Mouse (Mus musculus) forebrain, embryonic 14.5 days (tissue): Measurements from ENCODE around the gene Grin3b. TPM values are rescaled to one million over a fixed set of nuclear protein-coding genes. Genes with fewer than 3 reads are reported as not detected.

ENCODE experiments used
- ATAC-seq: fragments of 200-750 bp; cut with Nextera tagmentation; 2 replicates; pipeline ENCODE4 v1.8.0; 2017; ENCODE audit warnings: mild to moderate bottlenecking, moderate library complexity
- DNase-seq: peaks from one replicate; pipeline ENCODE4 v3.0.0-alpha.2; 2015; ENCODE audit warnings: low spot score
- H3K27ac ChIP-seq: fragments of 300-500 bp; sonication (generic); 2 replicates; pipeline ENCODE4 v1.5.1; 2014; ENCODE audit warnings: low read depth, mild to moderate bottlenecking, control low read depth, low read length, moderate library complexity
- H3K27me3 ChIP-seq: fragments of 300-500 bp; sonication (generic); replicated peaks from 2 replicates; pipeline ENCODE4 v1.6.1; 2014; ENCODE audit warnings: low read length, control low read depth, mixed read lengths; ENCODE audit not compliant: control insufficient read depth, insufficient read depth
- H3K36me3 ChIP-seq: fragments of 300-500 bp; sonication (generic); 2 replicates; pipeline ENCODE4 v1.6.1; 2014; ENCODE audit warnings: low read length, control low read depth; ENCODE audit not compliant: control insufficient read depth, insufficient read depth
- H3K4me1 ChIP-seq: fragments of 300-500 bp; sonication (generic); 2 replicates; pipeline ENCODE4 v1.6.1; 2014; ENCODE audit warnings: antibody characterized with exemption, low read length, control low read depth; ENCODE audit not compliant: control insufficient read depth, insufficient read depth
- H3K4me2 ChIP-seq: fragments of 300-500 bp; sonication (generic); 2 replicates; pipeline ENCODE4 v1.6.1; 2014; ENCODE audit warnings: mild to moderate bottlenecking, control low read depth, low read length
- H3K4me3 ChIP-seq: fragments of 300-500 bp; sonication (generic); 2 replicates; pipeline ENCODE4 v1.5.1; 2014; ENCODE audit warnings: low read depth, low read length, control low read depth
- H3K9ac ChIP-seq: fragments of 300-500 bp; sonication (generic); 2 replicates; pipeline ENCODE4 v1.6.1; 2014; ENCODE audit warnings: mild to moderate bottlenecking, low read length, control low read depth, moderate library complexity
- H3K9me3 ChIP-seq: fragments of 300-500 bp; sonication (generic); replicated peaks from 2 replicates; pipeline ENCODE4 v1.6.1; 2016; ENCODE audit warnings: low read length, control low read depth, mixed read lengths; ENCODE audit not compliant: control insufficient read depth
- WGBS: fragments of 180-500 bp; shearing (Covaris S2); extraction: QIAGEN DNeasy Blood & Tissue Kit; methylation state at CpG from one replicate; pipeline ENCODE4 v1.1.7; 2014; 5-methylcytosine and 5-hydroxymethylcytosine counted together
- polyA plus RNA-seq: library from polyadenylated mRNA; unstranded; fragments of >200 nt; fragmentation: Nextera tagmentation; extraction: Ambion mirVana; gene quantifications from 2 replicates; pipeline ENCODE4 v1.2.1, GENCODE M21; 2014

Gene Grin3b
- polyA plus RNA-seq, 1 experiment from 2014 or later, result 0.23 TPM

DNA sequence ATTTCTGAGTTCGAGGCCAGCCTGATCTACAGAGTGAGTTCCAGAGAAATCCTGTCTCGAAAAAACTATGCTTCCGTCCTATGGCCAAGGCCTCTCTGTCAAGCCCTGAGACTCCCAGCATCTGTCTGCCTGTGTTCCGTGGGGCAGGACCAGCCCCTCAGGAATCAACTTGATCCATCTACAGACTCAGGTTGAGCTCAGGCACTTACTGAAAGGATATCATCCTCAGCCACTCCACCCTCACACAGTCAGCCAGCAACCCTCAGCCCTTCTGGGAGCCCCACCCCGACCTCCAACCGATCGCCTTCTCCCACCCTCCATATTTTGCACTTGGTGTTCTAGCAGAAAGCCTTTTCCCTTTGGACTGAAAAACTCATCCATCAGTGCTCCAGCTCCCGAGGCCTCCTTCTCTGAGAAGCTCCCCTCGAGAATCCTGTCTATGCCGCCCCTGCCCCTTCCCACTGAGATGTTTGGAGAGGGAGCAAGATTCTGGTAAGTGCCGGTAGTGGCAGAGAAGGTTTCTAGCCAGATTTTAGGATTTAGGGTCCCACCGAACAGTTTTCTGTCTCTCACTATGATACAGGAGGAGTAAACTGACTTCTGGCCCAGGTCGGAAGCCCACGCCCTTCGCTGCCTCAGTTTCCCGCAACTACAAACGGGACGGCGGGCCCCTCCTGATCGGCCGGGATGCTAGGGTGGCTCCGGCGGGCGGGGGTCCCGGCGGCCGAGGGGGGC, 17.4 kb downstream of the Grin3b start:
- H3K27ac ChIP-seq, result no peak overlapping the region
- ATAC-seq, result no peak
- 13% methylated on average over 27 of the region's 27 CpGs for WGBS
- no peak for DNase-seq
- H3K9me3 ChIP-seq, result peaks cover 6% of the 10 kb centered on the region; the same call in 1 of the 2 replicates
- H3K27me3 ChIP-seq, result peaks cover 38% of the 10 kb centered on the region
- H3K9ac ChIP-seq, result peak overlapping the region; percentile 52
- peaks cover 16% of the 10 kb centered on the region for H3K4me1 ChIP-seq
- no peaks in the 10 kb centered on the region for H3K36me3 ChIP-seq
- peak overlapping the region; percentile 49 for H3K4me2 ChIP-seq
- H3K4me3 ChIP-seq, result peak overlapping the region; percentile 33

DNA sequence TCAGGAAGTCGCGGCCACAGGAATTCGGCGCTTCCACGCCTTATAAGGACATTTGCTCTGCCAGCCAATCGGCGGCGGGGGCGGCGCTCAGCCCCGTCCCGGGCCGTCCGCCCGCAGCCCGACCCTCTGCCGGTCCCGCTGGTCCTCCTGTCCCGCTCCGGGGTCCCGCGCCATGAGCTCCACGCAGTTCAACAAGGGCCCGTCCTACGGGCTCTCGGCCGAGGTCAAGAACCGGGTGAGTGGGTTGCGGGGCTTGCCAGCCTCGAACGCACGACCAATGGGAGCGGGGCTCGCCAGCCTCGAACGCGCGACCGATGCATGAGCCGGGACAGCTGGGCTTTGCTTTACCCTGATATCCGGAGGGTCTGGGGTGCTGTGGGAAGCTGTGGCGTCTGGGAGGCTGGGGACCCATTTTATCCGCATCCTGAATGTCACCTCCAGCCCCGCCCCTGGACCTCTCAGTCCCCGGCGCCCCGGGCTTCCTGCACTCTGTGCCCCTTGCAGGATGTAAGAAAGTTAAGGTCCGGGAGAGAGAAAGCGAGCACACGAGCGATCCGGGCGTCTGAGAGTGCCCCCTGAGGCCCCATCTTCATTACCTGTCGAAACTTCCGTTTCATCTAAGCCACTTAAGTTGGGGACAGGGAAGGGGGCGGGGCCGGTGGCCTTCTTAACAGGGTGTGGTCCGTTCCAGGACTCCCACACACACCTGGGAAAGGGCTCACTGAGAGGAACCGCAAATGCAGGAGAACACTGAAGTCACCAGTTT, 18.2 kb downstream of the Grin3b start, which contains the start of gene Cnn2:
Gene Cnn2, plus strand, starts transcription at position 79 of the 766 bp plus-strand sequence.
- Histone ChIP-seq H3K9ac (peak within 1 kb of the TSS; percentile 52), H3K9me3 (peaks cover 6% of the 10 kb centered on the region; the same call in 1 of the 2 replicates), H3K4me3 (peak within 1 kb of the TSS; percentile 33), H3K4me2 (peak within 1 kb of the TSS; percentile 49), H3K27me3 (peaks cover 38% of the 10 kb centered on the region), H3K27ac (no peak within 1 kb of the TSS), H3K36me3 (no peaks in the 10 kb centered on the region), H3K4me1 (peaks cover 9% of the 10 kb centered on the region)
- DNase-seq (no peak), ATAC-seq (no peak)
- WGBS, result 1% methylated on average over 58 of the region's 59 CpGs

DNA sequence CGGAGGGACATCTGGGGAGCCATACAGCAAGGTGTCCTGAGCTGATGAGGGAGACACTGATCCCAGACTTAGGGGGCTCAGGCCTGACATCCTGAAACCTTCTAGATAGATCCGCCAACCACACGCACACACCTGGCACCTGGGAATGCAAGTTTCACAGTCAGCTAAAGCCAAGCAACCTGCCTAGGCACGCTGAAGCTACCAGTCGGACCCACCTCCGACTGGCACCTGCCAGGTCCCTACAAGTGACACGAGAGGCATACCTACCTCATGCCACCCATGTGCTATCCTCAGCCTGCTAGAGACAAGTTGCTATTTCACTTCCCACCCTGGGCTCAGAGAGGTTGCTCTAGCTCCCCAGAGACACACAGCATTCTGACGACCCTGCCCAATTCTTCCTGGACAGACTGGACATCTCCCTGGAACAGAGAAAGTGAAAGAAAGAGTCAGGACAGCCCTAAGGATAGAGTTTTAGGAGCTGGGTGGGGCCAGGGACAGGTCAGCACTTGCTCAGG, 18.8 kb downstream of the Grin3b start:
- Histone ChIP-seq H3K27ac (no peak overlapping the region), H3K9ac (no peak overlapping the region; the same call in 1 of the 2 replicates), H3K4me1 (peaks cover 9% of the 10 kb centered on the region), H3K4me2 (peak overlapping the region; percentile 49; the same call in 1 of the 2 replicates), H3K36me3 (no peaks in the 10 kb centered on the region), H3K4me3 (0 out of 2 replicates have a peak overlapping the region, but pooled peaks have one; percentile 33), H3K27me3 (peaks cover 38% of the 10 kb centered on the region), H3K9me3 (peaks cover 6% of the 10 kb centered on the region; the same call in 1 of the 2 replicates)
- no peak for ATAC-seq
- DNase-seq, result no peak
- WGBS, result 31% methylated on average over 8 of the region's 8 CpGs

DNA sequence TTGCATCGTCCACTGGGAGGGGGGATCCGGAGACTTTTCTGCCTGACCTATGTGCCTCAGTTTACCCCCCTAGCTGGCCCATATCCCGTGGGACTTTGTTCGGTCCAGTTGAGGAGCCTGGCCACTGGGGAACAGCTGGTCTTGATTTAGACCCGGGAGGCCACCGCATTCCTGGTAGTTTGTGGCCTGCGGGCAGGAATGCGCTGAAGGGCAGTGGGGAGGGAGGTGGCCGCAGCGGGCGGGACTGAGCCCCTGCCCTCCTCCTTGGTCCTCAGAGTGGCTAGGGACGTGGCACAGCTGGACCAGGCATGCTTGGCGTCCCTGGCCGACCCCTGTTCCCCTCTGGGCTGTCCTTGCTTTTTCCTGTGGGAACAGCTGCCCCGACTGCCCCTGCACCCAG, 19.4 kb downstream of the Grin3b start:
- H3K4me3 ChIP-seq, result no peak overlapping the region
- H3K36me3 ChIP-seq, result no peaks in the 10 kb centered on the region
- peaks cover 9% of the 10 kb centered on the region for H3K4me1 ChIP-seq
- H3K27me3 ChIP-seq, result peaks cover 38% of the 10 kb centered on the region
- H3K9ac ChIP-seq, result no peak overlapping the region
- ATAC-seq (no peak), DNase-seq (no peak)
- WGBS, result 18% methylated on average over 15 of the region's 15 CpGs
- H3K9me3 ChIP-seq, result peaks cover 6% of the 10 kb centered on the region; the same call in 1 of the 2 replicates
- H3K4me2 ChIP-seq, result no peak overlapping the region; the same call in 1 of the 2 replicates
- no peak overlapping the region for H3K27ac ChIP-seq

DNA sequence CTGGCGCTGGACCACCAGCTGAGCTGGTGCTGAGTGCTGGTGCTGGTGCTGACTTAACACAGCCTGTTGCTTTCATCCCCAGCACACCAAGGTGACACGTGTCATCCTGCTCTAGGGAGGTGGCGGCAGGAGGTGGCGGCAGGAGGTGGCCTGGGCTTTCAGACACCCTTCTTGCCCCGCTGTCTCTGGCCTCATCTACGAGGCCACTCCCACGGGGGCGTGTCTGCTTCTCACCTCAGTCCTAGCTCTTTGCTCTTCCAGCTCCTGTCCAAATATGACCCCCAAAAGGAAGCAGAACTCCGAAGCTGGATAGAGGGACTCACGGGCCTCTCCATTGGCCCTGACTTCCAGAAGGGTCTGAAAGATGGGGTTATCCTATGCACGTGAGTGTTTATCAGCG, 20.6 kb downstream of the Grin3b start:
- no peak overlapping the region for H3K27ac ChIP-seq
- ATAC-seq, result no peak
- H3K27me3 ChIP-seq, result peaks cover 38% of the 10 kb centered on the region
- H3K4me2 ChIP-seq, result no peak overlapping the region
- 64% methylated on average over 12 of the region's 12 CpGs for WGBS
- H3K9me3 ChIP-seq, result peaks cover 6% of the 10 kb centered on the region; the same call in 1 of the 2 replicates
- H3K4me1 ChIP-seq, result peaks cover 6% of the 10 kb centered on the region
- no peak overlapping the region for H3K4me3 ChIP-seq
- no peak for DNase-seq
- no peak overlapping the region for H3K9ac ChIP-seq
- no peaks in the 10 kb centered on the region for H3K36me3 ChIP-seq

DNA sequence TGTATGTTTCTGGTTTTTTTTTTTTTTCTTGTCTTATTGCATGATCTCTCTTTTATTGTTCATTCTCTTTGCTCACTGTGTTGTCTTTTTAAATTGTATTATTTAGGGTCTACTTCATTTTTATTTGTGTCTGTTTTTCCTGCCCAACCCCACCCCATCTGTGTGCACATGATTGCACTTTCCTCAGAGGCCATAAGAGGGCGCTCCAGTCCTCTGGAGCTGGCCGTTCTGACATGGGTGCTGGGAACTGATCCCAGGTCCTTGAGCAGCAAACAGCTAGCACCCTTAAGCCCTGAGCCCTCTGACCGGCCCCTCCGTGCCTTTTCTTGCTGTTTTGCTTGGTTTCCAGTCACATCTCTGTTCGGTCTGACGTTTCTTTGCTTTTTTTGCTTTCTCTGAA, 21.0 kb downstream of the Grin3b start:
- no peak for DNase-seq
- H3K27me3 ChIP-seq, result peaks cover 38% of the 10 kb centered on the region
- no peak for ATAC-seq
- no peak overlapping the region for H3K4me2 ChIP-seq
- 87% methylated on average over 6 of the region's 6 CpGs for WGBS
- peaks cover 2% of the 10 kb centered on the region; the same call in 1 of the 2 replicates for H3K4me1 ChIP-seq
- no peaks in the 10 kb centered on the region for H3K36me3 ChIP-seq
- H3K9ac ChIP-seq, result no peak overlapping the region
- no peak overlapping the region for H3K4me3 ChIP-seq
- peaks cover 6% of the 10 kb centered on the region; the same call in 1 of the 2 replicates for H3K9me3 ChIP-seq
- H3K27ac ChIP-seq, result no peak overlapping the region

DNA sequence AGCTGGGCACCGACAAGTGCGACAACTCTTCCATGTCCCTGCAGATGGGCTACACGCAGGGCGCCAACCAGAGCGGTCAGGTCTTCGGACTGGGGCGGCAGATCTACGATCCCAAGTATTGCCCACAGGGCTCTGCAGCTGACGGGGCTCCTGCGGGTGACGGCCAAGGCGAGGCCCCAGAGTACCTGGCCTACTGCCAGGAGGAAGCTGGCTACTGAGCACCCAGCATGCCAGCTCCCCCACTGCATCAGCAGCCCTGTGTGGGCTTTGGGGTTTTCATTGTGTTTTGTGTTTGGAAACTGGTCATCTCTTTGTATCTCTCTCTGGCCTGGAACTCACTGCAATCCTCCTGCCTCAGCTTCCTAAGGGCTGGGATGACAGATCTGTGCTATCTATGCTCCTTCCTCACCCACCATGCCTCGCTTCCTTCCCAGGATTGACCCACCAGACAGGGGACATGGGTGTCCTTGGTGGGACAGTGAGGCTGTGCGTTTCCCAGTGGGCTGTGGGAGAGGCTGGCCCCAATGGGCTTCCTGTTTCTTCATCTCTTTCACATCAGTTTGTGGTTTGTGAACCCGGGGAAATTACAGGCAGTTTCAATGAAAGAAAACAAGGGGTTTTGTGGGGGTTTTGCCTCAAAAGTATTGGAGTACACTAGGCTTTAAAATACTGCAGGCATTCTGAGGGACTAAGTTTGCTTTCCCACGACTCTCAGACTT, 24.0 kb downstream of the Grin3b start:
- Histone ChIP-seq H3K36me3 (no peaks in the 10 kb centered on the region), H3K4me3 (no peak overlapping the region), H3K4me2 (no peak overlapping the region), H3K27ac (no peak overlapping the region), H3K4me1 (peaks cover 4% of the 10 kb centered on the region; the same call in 1 of the 2 replicates), H3K27me3 (peaks cover 16% of the 10 kb centered on the region), H3K9me3 (peaks cover 6% of the 10 kb centered on the region; the same call in 1 of the 2 replicates), H3K9ac (no peak overlapping the region)
- ATAC-seq, result no peak
- DNase-seq, result peak; percentile 19
- WGBS, result 77% methylated on average over 16 of the region's 16 CpGs

DNA sequence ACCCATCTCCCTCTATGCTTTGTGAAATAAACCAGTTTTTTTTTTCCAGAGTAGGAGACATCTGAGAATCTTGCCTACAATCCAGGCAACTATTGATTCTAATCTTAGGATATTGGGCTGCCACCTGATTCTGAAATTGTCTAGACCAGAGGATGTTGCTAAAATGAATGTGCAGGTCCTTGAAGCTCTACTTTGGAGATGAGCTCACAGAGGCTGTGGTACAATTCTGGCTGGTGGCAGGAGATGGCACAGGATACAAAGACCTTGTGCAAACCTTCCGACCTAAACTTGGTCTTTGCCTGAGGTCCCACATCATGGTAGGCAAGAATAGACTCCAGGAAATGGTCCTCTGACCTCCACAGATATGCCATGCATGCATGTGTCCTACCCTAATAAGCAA, 25.1 kb downstream of the Grin3b start:
- Histone ChIP-seq H3K9me3 (peaks cover 6% of the 10 kb centered on the region; the same call in 1 of the 2 replicates), H3K4me3 (no peak overlapping the region), H3K4me2 (no peak overlapping the region), H3K27ac (no peak overlapping the region), H3K27me3 (0 out of 2 replicates have a peak, but pooled peaks cover 8% of the 10 kb centered on the region), H3K9ac (no peak overlapping the region), H3K36me3 (no peaks in the 10 kb centered on the region), H3K4me1 (peaks cover 4% of the 10 kb centered on the region; the same call in 1 of the 2 replicates)
- 88% methylated on average over 1 of the region's 1 CpGs for WGBS
- no peak for DNase-seq
- no peak for ATAC-seq
